8 mouse cellular contexts compared by ENCODE assay signal in the genomic region with DNA sequence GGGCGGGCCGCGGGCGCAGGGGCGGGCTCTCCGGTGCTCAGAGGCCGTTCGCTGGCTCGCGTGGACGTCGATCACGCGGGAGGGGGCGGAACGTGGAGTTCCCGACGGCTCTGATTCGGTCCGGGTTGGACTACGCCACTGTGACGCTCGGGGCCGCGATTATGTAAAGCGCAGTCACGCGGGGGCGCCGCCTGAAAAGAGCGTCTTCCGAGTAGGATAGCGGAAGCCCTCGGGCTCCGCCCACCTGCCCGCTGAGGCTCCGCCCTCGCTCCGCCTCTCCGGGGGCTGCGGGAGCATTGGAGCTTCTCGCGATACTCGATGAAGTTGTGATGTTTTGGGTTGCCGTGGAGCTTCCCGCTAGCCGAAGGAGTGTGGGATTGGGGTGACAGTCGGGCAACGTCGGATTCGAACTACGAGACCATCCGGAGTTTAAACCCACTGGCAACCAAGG. TPM values are rescaled to one million over a fixed set of nuclear protein-coding genes. Genes with fewer than 3 reads are reported as not detected.
A peak's percentile ranks its signal among the peaks of the same experiment; 100 is the strongest.
DNase-seq lines count a peak whose midpoint lies in the region; ATAC-seq and TF ChIP-seq lines count a peak whose summit lies in the region.

Gene Fam76a (minus strand): TSS at position 1 of the 451 bp plus-strand sequence.

- H3K36me3 ChIP-seq in ES-Bruce4 (ENCODE audit: control insufficient read depth, insufficient read depth, low read length, poor library complexity, severe bottlenecking): no peaks in the 10 kb centered on the region; the same call in 1 of the 2 replicates
- peaks cover 17% of the 10 kb centered on the region for H3K36me3 ChIP-seq in forebrain, embryonic 13.5 days (ENCODE audit: poor library complexity, severe bottlenecking)
- peaks cover 12% of the 10 kb centered on the region; the same call in 1 of the 2 replicates for H3K36me3 ChIP-seq in liver, postnatal 0 days (replicated peaks; ENCODE audit: insufficient read depth, low read length)
- H3K36me3 ChIP-seq in neural tube, embryonic 14.5 days (ENCODE audit: control insufficient read depth, insufficient read depth, low read length): peaks cover 2% of the 10 kb centered on the region; the same call in 1 of the 2 replicates

- no peak for TF ChIP-seq CTCF in ES-Bruce4 (IDR thresholded peaks at IDR 0.05; ENCODE audit: low read depth, low read length)
- TF ChIP-seq CTCF in liver, postnatal 0 days (IDR thresholded peaks at IDR 0.05; ENCODE audit: low read depth): no peak; the same call in 1 of the 2 replicates

- intact Hi-C loops in heart, postnatal 10 days (cut with DNase I): loop anchor here (5.0 kb wide), 2 partner anchors 80 to 155 kb away; partner anchors contain the start of genes Ppp1r8 and Rpa2

- H3K4me2 ChIP-seq in forebrain, embryonic 13.5 days: peak within 1 kb of the TSS; percentile 86
- H3K4me2 ChIP-seq in liver, postnatal 0 days (ENCODE audit: low read depth, low read length): peak within 1 kb of the TSS; percentile 82
- peak within 1 kb of the TSS; percentile 82 for H3K4me2 ChIP-seq in neural tube, embryonic 14.5 days (ENCODE audit: low read depth, low read length)

- DNase-seq in heart, postnatal 10 days: peak; percentile 100
- peak; percentile 95 for DNase-seq in large intestine, adult 2 months (ENCODE audit: low read depth, low spot score)
- peak; percentile 100 for DNase-seq in liver, postnatal 0 days
- peak; percentile 99 for DNase-seq in testis, postnatal 10 days (ENCODE audit: low spot score)

- peak within 1 kb of the TSS; percentile 72 for H3K9ac ChIP-seq in ES-Bruce4 (ENCODE audit: low read depth, poor library complexity, severe bottlenecking)
- H3K9ac ChIP-seq in forebrain, embryonic 13.5 days: peak within 1 kb of the TSS; percentile 96
- peak within 1 kb of the TSS; percentile 99 for H3K9ac ChIP-seq in liver, postnatal 0 days (replicated peaks)
- H3K9ac ChIP-seq in neural tube, embryonic 14.5 days (replicated peaks; ENCODE audit: low read depth, low read length): peak within 1 kb of the TSS; percentile 86

- TF ChIP-seq POLR2A in ES-Bruce4 (IDR thresholded peaks at IDR 0.05; ENCODE audit: insufficient read depth, low read length): no peak

- peak within 1 kb of the TSS; percentile 7; the same call in 1 of the 2 replicates for H3K27ac ChIP-seq in ES-Bruce4 (ENCODE audit: insufficient read depth, low read length)
- peak within 1 kb of the TSS; percentile 85 for H3K27ac ChIP-seq in forebrain, embryonic 13.5 days
- peak within 1 kb of the TSS; percentile 98 for H3K27ac ChIP-seq in liver, postnatal 0 days (ENCODE audit: low read depth)
- peak within 1 kb of the TSS; percentile 89 for H3K27ac ChIP-seq in neural tube, embryonic 14.5 days (ENCODE audit: low read depth, low read length)

- peak; percentile 97 for ATAC-seq in cerebellum, adult (ENCODE audit: insufficient number of reproducible peaks, low FRiP score, low TSS enrichment)
- ATAC-seq in forebrain, embryonic 13.5 days: peak; percentile 98
- peak; percentile 98 for ATAC-seq in liver, postnatal 0 days
- peak; percentile 99 for ATAC-seq in neural tube, embryonic 14.5 days (ENCODE audit: low read depth)

- peak within 1 kb of the TSS; percentile 88 for H3K4me3 ChIP-seq in ES-Bruce4 (ENCODE audit: low read depth, low read length)
- peak within 1 kb of the TSS; percentile 94 for H3K4me3 ChIP-seq in forebrain, embryonic 13.5 days
- H3K4me3 ChIP-seq in liver, postnatal 0 days (ENCODE audit: low read depth, low read length): peak within 1 kb of the TSS; percentile 96
- peak within 1 kb of the TSS; percentile 93 for H3K4me3 ChIP-seq in neural tube, embryonic 14.5 days (ENCODE audit: low read depth, low read length)

- TF ChIP-seq EP300 in ES-Bruce4 (IDR thresholded peaks at IDR 0.05; ENCODE audit: insufficient read depth, low read depth, low read length): no peak
- TF ChIP-seq EP300 in liver, postnatal 0 days (IDR thresholded peaks at IDR 0.05; ENCODE audit: low read depth): peak; percentile 89

- H3K9me3 ChIP-seq in ES-Bruce4 (replicated peaks; ENCODE audit: control insufficient read depth, insufficient read depth, low read length, poor library complexity, severe bottlenecking): no peaks in the 10 kb centered on the region
- no peaks in the 10 kb centered on the region for H3K9me3 ChIP-seq in forebrain, embryonic 13.5 days (replicated peaks)
- H3K9me3 ChIP-seq in liver, postnatal 0 days (ENCODE audit: low read length): no peaks in the 10 kb centered on the region
- H3K9me3 ChIP-seq in neural tube, embryonic 14.5 days (ENCODE audit: control insufficient read depth, low read length): no peaks in the 10 kb centered on the region

- no peaks in the 10 kb centered on the region for H3K4me1 ChIP-seq in ES-Bruce4 (ENCODE audit: control insufficient read depth, insufficient read depth, low read length)
- peaks cover 12% of the 10 kb centered on the region for H3K4me1 ChIP-seq in forebrain, embryonic 13.5 days
- peaks cover 23% of the 10 kb centered on the region for H3K4me1 ChIP-seq in liver, postnatal 0 days (ENCODE audit: insufficient read depth)
- H3K4me1 ChIP-seq in neural tube, embryonic 14.5 days (ENCODE audit: control insufficient read depth, insufficient read depth, low read length): peaks cover 5% of the 10 kb centered on the region

- 0% methylated on average over 36 of the region's 53 CpGs for WGBS in forebrain, embryonic 13.5 days
- 2% methylated on average over 49 of the region's 53 CpGs for WGBS in large intestine, adult 2 months
- 4% methylated on average over 45 of the region's 53 CpGs for WGBS in liver, postnatal 0 days (ENCODE audit: insufficient replicate concordance)
- under 1% methylated on average over 43 of the region's 53 CpGs for WGBS in neural tube, embryonic 14.5 days

- no peaks in the 10 kb centered on the region for H3K27me3 ChIP-seq in ES-Bruce4 (ENCODE audit: control insufficient read depth, insufficient read depth, low read length, poor library complexity, severe bottlenecking)
- no peaks in the 10 kb centered on the region for H3K27me3 ChIP-seq in forebrain, embryonic 13.5 days
- no peaks in the 10 kb centered on the region for H3K27me3 ChIP-seq in liver, postnatal 0 days (ENCODE audit: insufficient read depth, low read length)
- H3K27me3 ChIP-seq in neural tube, embryonic 14.5 days (ENCODE audit: control insufficient read depth, insufficient read depth, low read length): no peaks in the 10 kb centered on the region

RNA-seq across cellular contexts. Expression of gene Fam76a, which starts in this region (rescaled TPM):
- polyA plus RNA-seq in ES-Bruce4 (2011; ENCODE audit: insufficient read depth, insufficient read length, low read depth, missing spikeins): 22.8 and 24.3 TPM in 2 replicates
- polyA plus RNA-seq in forebrain, embryonic 13.5 days (2015; fragmentation: Nextera tagmentation; extraction: Ambion mirVana): 35.2 and 43.5 TPM in 2 replicates
- total RNA-seq in heart, postnatal 10 days (2021): 10 to 100 TPM; 40.7 to 43.5 TPM
- 8.7 and 10.5 TPM in 2 replicates for polyA plus RNA-seq in large intestine, adult 2 months (2012; rRNA removed)
- 21.7 and 22.5 TPM in 2 replicates for polyA plus RNA-seq in liver, postnatal 0 days (2015; fragmentation: Nextera tagmentation; extraction: Ambion mirVana)
- 31.4 and 32.1 TPM in 2 replicates for polyA plus RNA-seq in neural tube, embryonic 14.5 days (2014; fragmentation: Nextera tagmentation; extraction: Ambion mirVana)

Comparison
In these comparisons a context has a peak if more than half of its experiments do, and no peak if none do; other contexts are left out.
1. Peak in every context shown above with its lines: DNase-seq, ATAC-seq, H3K4me3 ChIP-seq and H3K27ac ChIP-seq.
2. H3K27ac ChIP-seq: peak in every context shown above with its lines; median percentile 98 in liver, postnatal 0 days; 89 in neural tube, embryonic 14.5 days; 85 in forebrain, embryonic 13.5 days; 7 in ES-Bruce4.